Mouse (Mus musculus) olfactory bulb, adult 2 months (tissue): ENCODE data around the gene Hist1h2ah.

Experiments
- CTCF ChIP-seq: fragments of 200-500 bp; IDR thresholded peaks from 2 replicates; pipeline ENCODE4 v1.5.1; 2012; ENCODE audit warnings: low read depth, mild to moderate bottlenecking, low read length, moderate library complexity; ENCODE audit not compliant: insufficient read depth
- POLR2A ChIP-seq: fragments of 200-500 bp; IDR thresholded peaks from 2 replicates; pipeline ENCODE4 v1.6.1; 2012; ENCODE audit warnings: mild to moderate bottlenecking, low read depth, low read length, moderate library complexity; ENCODE audit not compliant: insufficient read depth

- TF ChIP-seq CTCF = no peak
- TF ChIP-seq POLR2A = no peak
Observed at GRCm38 (mm10) chr13:22001823-22002222, 33.5 kb downstream of the Hist1h2ah start.
